Mouse (Mus musculus) forebrain, postnatal 0 days (tissue): ENCODE results near the gene Mpp3. TPM values are rescaled to one million over a fixed set of nuclear protein-coding genes. Genes with fewer than 3 reads are reported as not detected.

Experiments
- ATAC-seq: fragments of 200-750 bp; cut with Nextera tagmentation; 2 replicates; pipeline ENCODE4 v1.8.0; 2017; ENCODE audit warnings: mild to moderate bottlenecking, moderate library complexity
- DNase-seq: peaks from one replicate; pipeline ENCODE4 v3.0.0-alpha.2; 2015
- H3K27ac ChIP-seq: fragments of 300-500 bp; sonication (generic); 2 replicates; pipeline ENCODE4 v1.5.1; 2014; ENCODE audit warnings: low read depth, mild to moderate bottlenecking, antibody characterized with exemption, low read length, moderate library complexity, mixed read lengths
- H3K27me3 ChIP-seq: fragments of 300-500 bp; sonication (generic); 2 replicates; pipeline ENCODE4 v1.6.1; 2014; ENCODE audit warnings: mild to moderate bottlenecking, low read length, mixed read lengths; ENCODE audit not compliant: insufficient read depth
- H3K36me3 ChIP-seq: fragments of 300-500 bp; sonication (generic); 2 replicates; pipeline ENCODE4 v1.6.1; 2014; ENCODE audit warnings: mild to moderate bottlenecking, moderate library complexity; ENCODE audit not compliant: insufficient read depth
- H3K4me1 ChIP-seq: fragments of 300-500 bp; sonication (generic); 2 replicates; pipeline ENCODE4 v1.6.1; 2014; ENCODE audit warnings: antibody characterized with exemption; ENCODE audit not compliant: insufficient read depth
- H3K4me2 ChIP-seq: fragments of 300-500 bp; sonication (generic); 2 replicates; pipeline ENCODE4 v1.6.1; 2014; ENCODE audit warnings: low read depth, mild to moderate bottlenecking, moderate library complexity
- H3K4me3 ChIP-seq: fragments of 300-500 bp; sonication (generic); 2 replicates; pipeline ENCODE4 v1.5.1; 2014; ENCODE audit warnings: low read depth, low read length, mixed read lengths
- H3K9ac ChIP-seq: fragments of 300-500 bp; sonication (generic); 2 replicates; pipeline ENCODE4 v1.6.1; 2014; ENCODE audit warnings: mild to moderate bottlenecking
- H3K9me3 ChIP-seq: fragments of 300-500 bp; sonication (generic); 2 replicates; pipeline ENCODE4 v1.6.1; 2016; ENCODE audit warnings: low read length
- CTCF ChIP-seq: sonication (generic); IDR thresholded peaks from 2 replicates; pipeline ENCODE4 v1.5.1; 2016; ENCODE audit warnings: antibody characterized with exemption, control low read depth, low read depth
- WGBS: fragments of 180-500 bp; shearing (Covaris S2); extraction: QIAGEN DNeasy Blood & Tissue Kit; methylation state at CpG from one replicate; pipeline ENCODE4 v1.1.7; 2014; 5-methylcytosine and 5-hydroxymethylcytosine counted together
- polyA plus RNA-seq: library from polyadenylated mRNA; unstranded; fragments of >200 nt; fragmentation: Nextera tagmentation; extraction: Ambion mirVana; gene quantifications from 2 replicates; pipeline ENCODE4 v1.2.1, GENCODE M21; 2015
- total RNA-seq: library from RNA; depleted of rRNA; stranded (reverse); fragments of >200 nt; gene quantifications from 2 replicates; pipeline ENCODE4 v1.2.3, GENCODE M21; 2014

Mpp3 gene
- total and polyA plus RNA-seq, 2 experiments from 2014 or later, result 46.4 to 56.6 TPM

GRCm38 (mm10) chr11:102006271-102006670, 22.0 kb downstream of the Mpp3 start:
- Histone ChIP-seq H3K9me3 (no peaks in the 10 kb centered on the region), H3K27me3 (no peaks in the 10 kb centered on the region), H3K4me3 (no peak overlapping the region), H3K4me1 (no peaks in the 10 kb centered on the region), H3K4me2 (no peak overlapping the region), H3K36me3 (peaks cover 55% of the 10 kb centered on the region), H3K9ac (no peak overlapping the region), H3K27ac (no peak overlapping the region)
- no peak for ATAC-seq
- DNase-seq, result no peak
- 47% methylated on average over 9 of the region's 9 CpGs for WGBS
- TF ChIP-seq CTCF, result no peak

GRCm38 (mm10) chr11:102004251-102004650, 24.0 kb downstream of the Mpp3 start:
- no peak for ATAC-seq
- 95% methylated on average over 8 of the region's 8 CpGs for WGBS

DNA sequence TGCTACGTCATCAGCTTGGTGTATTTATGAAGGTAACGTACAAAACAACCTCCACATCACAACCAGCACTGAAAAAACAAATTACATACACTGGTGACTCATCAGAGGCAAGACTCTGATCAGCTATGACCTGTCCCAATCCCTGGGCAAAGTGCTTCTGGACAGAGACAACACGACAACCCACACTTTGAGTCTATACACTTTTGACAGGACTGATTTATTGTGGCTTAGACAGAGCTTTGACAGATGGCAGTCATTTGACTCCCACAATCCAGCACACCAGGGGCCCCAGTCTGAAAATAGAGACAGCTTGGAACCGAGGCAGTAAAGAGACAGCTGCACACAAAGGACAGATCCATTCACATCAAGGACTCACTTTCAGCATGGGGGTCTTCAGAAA, 28.8 kb downstream of the Mpp3 start:
- H3K36me3 ChIP-seq, result peaks cover 17% of the 10 kb centered on the region
- DNase-seq, result no peak
- ATAC-seq, result no peak

More at GRCm38 (mm10) chr11:102004251-102004650, 24.0 kb downstream of the Mpp3 start:
- no peak for DNase-seq
- peaks cover 55% of the 10 kb centered on the region for H3K36me3 ChIP-seq
- no peak overlapping the region for H3K4me3 ChIP-seq
- no peak overlapping the region for H3K4me2 ChIP-seq
- H3K27ac ChIP-seq, result no peak overlapping the region
- H3K4me1 ChIP-seq, result no peaks in the 10 kb centered on the region
- H3K27me3 ChIP-seq, result no peaks in the 10 kb centered on the region
- H3K9ac ChIP-seq, result no peak overlapping the region
- peak; percentile 56 for TF ChIP-seq CTCF
- no peaks in the 10 kb centered on the region for H3K9me3 ChIP-seq

DNA sequence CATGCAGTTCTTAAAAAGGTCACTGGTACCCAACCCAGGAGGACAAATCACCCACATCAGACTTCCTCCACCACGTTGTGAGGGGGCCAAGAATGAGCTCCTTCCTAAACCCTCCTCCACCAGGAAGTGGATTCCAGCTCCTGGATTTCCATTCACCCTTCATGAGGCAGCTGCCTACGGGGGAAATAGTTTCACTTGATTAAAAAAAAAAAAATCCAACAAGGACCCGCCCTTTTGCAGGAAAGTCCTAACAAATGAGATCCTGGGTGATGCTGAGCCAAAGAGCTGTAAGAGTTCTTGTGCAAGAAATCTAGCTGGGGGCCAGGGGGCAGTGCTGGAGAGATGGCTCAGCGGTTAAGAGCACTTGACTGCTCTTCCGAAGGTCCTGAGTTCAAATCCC, 30.0 kb downstream of the Mpp3 start:
- no peak for TF ChIP-seq CTCF
- no peak overlapping the region for H3K9ac ChIP-seq
- H3K27me3 ChIP-seq, result no peaks in the 10 kb centered on the region
- 54% methylated on average over 5 of the region's 5 CpGs for WGBS
- no peaks in the 10 kb centered on the region for H3K9me3 ChIP-seq
- no peak overlapping the region for H3K4me2 ChIP-seq
- ATAC-seq (no peak), DNase-seq (no peak)
- H3K36me3 ChIP-seq, result peaks cover 14% of the 10 kb centered on the region
- H3K27ac ChIP-seq, result no peak overlapping the region
- no peak overlapping the region for H3K4me3 ChIP-seq
- H3K4me1 ChIP-seq, result no peaks in the 10 kb centered on the region

More for the DNA sequence above, 28.8 kb downstream of the Mpp3 start:
- Histone ChIP-seq H3K27me3 (no peaks in the 10 kb centered on the region), H3K9me3 (no peaks in the 10 kb centered on the region), H3K27ac (no peak overlapping the region), H3K4me3 (no peak overlapping the region), H3K9ac (no peak overlapping the region), H3K4me1 (no peaks in the 10 kb centered on the region), H3K4me2 (no peak overlapping the region)
- 57% methylated on average over 4 of the region's 4 CpGs for WGBS
- no peak for TF ChIP-seq CTCF

GRCm38 (mm10) chr11:101995938-101996337, 32.3 kb downstream of the Mpp3 start:
- H3K36me3 ChIP-seq, result peaks cover 9% of the 10 kb centered on the region
- H3K27ac ChIP-seq, result no peak overlapping the region
- ATAC-seq (no peak), DNase-seq (no peak)
- no peak overlapping the region for H3K4me2 ChIP-seq
- H3K9me3 ChIP-seq, result no peaks in the 10 kb centered on the region
- WGBS, result 86% methylated on average over 7 of the region's 7 CpGs
- no peaks in the 10 kb centered on the region for H3K4me1 ChIP-seq
- H3K27me3 ChIP-seq, result no peaks in the 10 kb centered on the region
- H3K4me3 ChIP-seq, result no peak overlapping the region
- TF ChIP-seq CTCF, result no peak
- no peak overlapping the region for H3K9ac ChIP-seq

DNA sequence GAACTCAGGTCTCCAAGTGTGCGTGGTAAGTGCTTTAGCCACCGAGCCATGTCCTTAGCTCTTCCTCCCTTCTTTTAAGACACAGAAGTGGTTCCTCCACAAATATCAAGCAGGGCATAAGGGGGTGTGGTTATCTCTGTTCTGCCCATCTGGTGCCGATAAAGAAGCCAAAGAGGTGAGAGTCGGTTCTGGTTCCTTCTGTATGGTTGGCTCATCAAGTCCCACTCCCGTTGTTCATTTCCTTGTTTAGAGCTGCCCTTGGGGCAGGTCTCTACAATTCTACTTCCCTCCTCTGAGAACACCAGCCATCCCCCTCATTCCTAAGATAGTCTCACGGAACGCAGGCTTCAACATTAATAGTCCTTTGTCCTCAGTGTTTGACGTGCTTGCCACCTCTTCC, 34.2 kb downstream of the Mpp3 start:
- 75% methylated on average over 8 of the region's 8 CpGs for WGBS
- no peaks in the 10 kb centered on the region for H3K4me1 ChIP-seq
- no peaks in the 10 kb centered on the region for H3K27me3 ChIP-seq
- no peak for ATAC-seq
- TF ChIP-seq CTCF, result no peak
- no peak for DNase-seq
- no peak overlapping the region for H3K4me2 ChIP-seq
- no peaks in the 10 kb centered on the region for H3K9me3 ChIP-seq
- H3K36me3 ChIP-seq, result no peaks in the 10 kb centered on the region
- no peak overlapping the region for H3K9ac ChIP-seq
- H3K4me3 ChIP-seq, result no peak overlapping the region
- no peak overlapping the region for H3K27ac ChIP-seq

DNA sequence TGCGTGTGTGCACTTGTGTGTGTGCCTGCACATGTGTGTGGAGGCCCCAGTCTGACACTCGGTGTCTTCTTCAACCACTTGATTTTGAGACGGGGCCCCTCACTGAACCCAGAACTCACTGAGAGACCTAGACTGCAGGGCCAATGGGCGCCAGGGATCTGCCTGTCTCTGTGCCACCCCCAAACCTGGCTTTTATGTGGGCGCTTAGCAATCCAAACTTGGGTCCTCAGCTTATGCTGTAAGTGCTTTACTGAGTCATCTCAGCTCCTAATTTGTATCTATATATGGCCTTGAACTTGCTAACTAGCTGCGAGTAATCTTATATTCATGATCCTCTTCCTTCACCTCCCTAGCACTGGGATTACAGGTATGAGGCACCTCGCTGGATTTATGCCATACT, 35.9 kb downstream of the Mpp3 start:
- Histone ChIP-seq H3K4me2 (no peak overlapping the region), H3K4me1 (no peaks in the 10 kb centered on the region), H3K9ac (no peak overlapping the region), H3K9me3 (no peaks in the 10 kb centered on the region), H3K36me3 (no peaks in the 10 kb centered on the region), H3K27me3 (no peaks in the 10 kb centered on the region), H3K4me3 (no peak overlapping the region), H3K27ac (no peak overlapping the region)
- no peak for TF ChIP-seq CTCF
- ATAC-seq (no peak), DNase-seq (no peak)
- WGBS, result 94% methylated on average over 7 of the region's 7 CpGs

GRCm38 (mm10) chr11:101991813-101992212, 36.4 kb downstream of the Mpp3 start:
- 88% methylated on average over 3 of the region's 3 CpGs for WGBS

More at GRCm38 (mm10) chr11:101991813-101992212, 36.4 kb downstream of the Mpp3 start:
- no peaks in the 10 kb centered on the region for H3K36me3 ChIP-seq
- no peak overlapping the region for H3K4me2 ChIP-seq
- no peak overlapping the region for H3K4me3 ChIP-seq
- H3K9ac ChIP-seq, result no peak overlapping the region
- no peak for ATAC-seq
- no peaks in the 10 kb centered on the region for H3K4me1 ChIP-seq
- no peaks in the 10 kb centered on the region for H3K27me3 ChIP-seq
- no peak for DNase-seq
- H3K9me3 ChIP-seq, result no peaks in the 10 kb centered on the region
- H3K27ac ChIP-seq, result no peak overlapping the region
- no peak for TF ChIP-seq CTCF
